Mouse (Mus musculus): Measurements from ENCODE around the gene Ccne1. TPM values are rescaled to one million over a fixed set of nuclear protein-coding genes. Genes with fewer than 3 reads are reported as not detected.

The Ccne1 gene
- polyA plus RNA-seq, 1 experiment, result 58.5 TPM

GRCm38 (mm10) chr7:38108260-38108632, 912 bp upstream of the Ccne1 start:
- 2% methylated on average over 10 of the region's 10 CpGs for WGBS
- peak overlapping the region; percentile 84 for H3K4me3 ChIP-seq (replicated peaks; ENCODE audit: control insufficient read depth, low read depth, low read length)
- peak overlapping the region; percentile 81 for H3K27ac ChIP-seq (ENCODE audit: control insufficient read depth, insufficient read depth, low read depth, low read length, poor library complexity)
- no peak for TF ChIP-seq POLR2A (IDR thresholded peaks at IDR 0.05; ENCODE audit: borderline replicate concordance, control insufficient read depth, low read depth, low read length)
- no peak for TF ChIP-seq CTCF (IDR thresholded peaks at IDR 0.05; ENCODE audit: control insufficient read depth, insufficient read depth, low read length)
- peaks cover 2% of the 10 kb centered on the region for H3K4me1 ChIP-seq (ENCODE audit: control insufficient read depth, insufficient read depth, low read length)

GRCm38 (mm10) chr7:38106711-38107311, 523 bp downstream of the Ccne1 start:
- peak overlapping the region; percentile 86 for H3K4me3 ChIP-seq (replicated peaks; ENCODE audit: control insufficient read depth, low read depth, low read length)
- TF ChIP-seq POLR2A (IDR thresholded peaks at IDR 0.05; ENCODE audit: borderline replicate concordance, control insufficient read depth, low read depth, low read length) (no peak), CTCF (IDR thresholded peaks at IDR 0.05; ENCODE audit: control insufficient read depth, insufficient read depth, low read length) (no peak; the same call in 1 of the 2 replicates)
- WGBS, result under 1% methylated on average over 43 of the region's 47 CpGs
- H3K4me1 ChIP-seq (ENCODE audit: control insufficient read depth, insufficient read depth, low read length), result peaks cover 2% of the 10 kb centered on the region
- H3K27ac ChIP-seq (ENCODE audit: control insufficient read depth, insufficient read depth, low read depth, low read length, poor library complexity), result peak overlapping the region; percentile 64

GRCm38 (mm10) chr7:38105379-38105778, 2.0 kb downstream of the Ccne1 start:
- Histone ChIP-seq H3K27ac (ENCODE audit: control insufficient read depth, insufficient read depth, low read depth, low read length, poor library complexity) (peak overlapping the region; percentile 42), H3K4me1 (ENCODE audit: control insufficient read depth, insufficient read depth, low read length) (peaks cover 2% of the 10 kb centered on the region), H3K4me3 (replicated peaks; ENCODE audit: control insufficient read depth, low read depth, low read length) (peak overlapping the region; percentile 64)
- 67% methylated on average over 3 of the region's 3 CpGs for WGBS
- TF ChIP-seq POLR2A (IDR thresholded peaks at IDR 0.05; ENCODE audit: borderline replicate concordance, control insufficient read depth, low read depth, low read length), result no peak
- TF ChIP-seq CTCF (IDR thresholded peaks at IDR 0.05; ENCODE audit: control insufficient read depth, insufficient read depth, low read length), result no peak

- Histone ChIP-seq H3K4me1 (ENCODE audit: control insufficient read depth, insufficient read depth, low read length) (peaks cover 2% of the 10 kb centered on the region), H3K27ac (ENCODE audit: control insufficient read depth, insufficient read depth, low read depth, low read length, poor library complexity) (no peak overlapping the region; the same call in 1 of the 2 replicates), H3K4me3 (replicated peaks; ENCODE audit: control insufficient read depth, low read depth, low read length) (no peak overlapping the region)
- TF ChIP-seq CTCF (IDR thresholded peaks at IDR 0.05; ENCODE audit: control insufficient read depth, insufficient read depth, low read length) (no peak), POLR2A (IDR thresholded peaks at IDR 0.05; ENCODE audit: borderline replicate concordance, control insufficient read depth, low read depth, low read length) (no peak)
- 85% methylated on average over 5 of the region's 5 CpGs for WGBS
Observed at GRCm38 (mm10) chr7:38104097-38104496, 3.2 kb downstream of the Ccne1 start.

- Histone ChIP-seq H3K4me3 (replicated peaks; ENCODE audit: control insufficient read depth, low read depth, low read length) (no peak overlapping the region), H3K27ac (ENCODE audit: control insufficient read depth, insufficient read depth, low read depth, low read length, poor library complexity) (peak overlapping the region; percentile 50), H3K4me1 (ENCODE audit: control insufficient read depth, insufficient read depth, low read length) (peaks cover 4% of the 10 kb centered on the region; the same call in 1 of the 2 replicates)
- WGBS, result 63% methylated on average over 6 of the region's 6 CpGs
- TF ChIP-seq POLR2A (IDR thresholded peaks at IDR 0.05; ENCODE audit: borderline replicate concordance, control insufficient read depth, low read depth, low read length), result no peak
- no peak for TF ChIP-seq CTCF (IDR thresholded peaks at IDR 0.05; ENCODE audit: control insufficient read depth, insufficient read depth, low read length)
Observed at GRCm38 (mm10) chr7:38094353-38094752, 13.0 kb downstream of the Ccne1 start.

- 18% methylated on average over 2 of the region's 2 CpGs for whole genome bisulfite sequencing
- TF ChIP-seq POLR2A (IDR thresholded peaks at IDR 0.05; ENCODE audit: borderline replicate concordance, control insufficient read depth, low read depth, low read length) (no peak), CTCF (IDR thresholded peaks at IDR 0.05; ENCODE audit: control insufficient read depth, insufficient read depth, low read length) (no peak)
- H3K4me3 ChIP-seq (replicated peaks; ENCODE audit: control insufficient read depth, low read depth, low read length), result no peak overlapping the region
- peaks cover 5% of the 10 kb centered on the region for H3K4me1 ChIP-seq (ENCODE audit: control insufficient read depth, insufficient read depth, low read length)
- no peak overlapping the region for H3K27ac ChIP-seq (ENCODE audit: control insufficient read depth, insufficient read depth, low read depth, low read length, poor library complexity)
Observed at GRCm38 (mm10) chr7:38093101-38093500, 14.2 kb downstream of the Ccne1 start.

- Histone ChIP-seq H3K4me3 (replicated peaks; ENCODE audit: control insufficient read depth, low read depth, low read length) (peak overlapping the region; percentile 14), H3K27ac (ENCODE audit: control insufficient read depth, insufficient read depth, low read depth, low read length, poor library complexity) (peak overlapping the region; percentile 70), H3K4me1 (ENCODE audit: control insufficient read depth, insufficient read depth, low read length) (peaks cover 5% of the 10 kb centered on the region)
- TF ChIP-seq CTCF (IDR thresholded peaks at IDR 0.05; ENCODE audit: control insufficient read depth, insufficient read depth, low read length) (no peak), POLR2A (IDR thresholded peaks at IDR 0.05; ENCODE audit: borderline replicate concordance, control insufficient read depth, low read depth, low read length) (no peak)
- WGBS, result 14% methylated on average over 7 of the region's 7 CpGs
Observed at GRCm38 (mm10) chr7:38089930-38090675, 17.2 kb downstream of the Ccne1 start.

GRCm38 (mm10) chr7:38088456-38088855, 18.9 kb downstream of the Ccne1 start:
- TF ChIP-seq POLR2A (IDR thresholded peaks at IDR 0.05; ENCODE audit: borderline replicate concordance, control insufficient read depth, low read depth, low read length), result no peak
- TF ChIP-seq CTCF (IDR thresholded peaks at IDR 0.05; ENCODE audit: control insufficient read depth, insufficient read depth, low read length), result no peak
- Histone ChIP-seq H3K4me1 (ENCODE audit: control insufficient read depth, insufficient read depth, low read length) (peaks cover 3% of the 10 kb centered on the region), H3K4me3 (replicated peaks; ENCODE audit: control insufficient read depth, low read depth, low read length) (no peak overlapping the region), H3K27ac (ENCODE audit: control insufficient read depth, insufficient read depth, low read depth, low read length, poor library complexity) (no peak overlapping the region)
- 28% methylated on average over 2 of the region's 2 CpGs for WGBS
